Mouse (Mus musculus): ENCODE results near the gene Scg2.

Gene Scg2

GRCm38 (mm10) chr1:79439609-79440308, at the start of gene Scg2:
Gene Scg2 (minus strand): TSS chr1:79440120.
- peak; percentile 68 to 78 for DNase-seq (ENCODE audit: low spot score in 2 of 2)

- peak in 1 of 2 experiments; percentile 7 for DNase-seq (ENCODE audit: low spot score in 2 of 2)
These were observed 45.6 kb upstream of the Scg2 start for GRCm38 (mm10) chr1:79485546-79485945.

- no peak for DNase-seq (ENCODE audit: low spot score in 2 of 2)
These were observed 30.9 kb upstream of the Scg2 start for GRCm38 (mm10) chr1:79470856-79471255.

GRCm38 (mm10) chr1:79469871-79470270, 30.0 kb upstream of the Scg2 start:
- no peak for DNase-seq (ENCODE audit: low spot score in 2 of 2)

- DNase-seq (ENCODE audit: low spot score in 2 of 2), result no peak
These were observed 26.7 kb upstream of the Scg2 start for GRCm38 (mm10) chr1:79466585-79466984.

- DNase-seq (ENCODE audit: low spot score in 2 of 2), result no peak
These were observed 18.6 kb upstream of the Scg2 start for GRCm38 (mm10) chr1:79458558-79458957.

GRCm38 (mm10) chr1:79454164-79454563, 14.2 kb upstream of the Scg2 start:
- no peak for DNase-seq (ENCODE audit: low spot score in 2 of 2)

GRCm38 (mm10) chr1:79452339-79452738, 12.4 kb upstream of the Scg2 start:
- DNase-seq (ENCODE audit: low spot score in 2 of 2), result no peak

- peak in 1 of 2 experiments; percentile 13 for DNase-seq (ENCODE audit: low spot score in 2 of 2)
These were observed 10.6 kb upstream of the Scg2 start for GRCm38 (mm10) chr1:79450343-79451021.

GRCm38 (mm10) chr1:79449943-79450342, 10.0 kb upstream of the Scg2 start:
- no peak for DNase-seq (ENCODE audit: low spot score in 2 of 2)

GRCm38 (mm10) chr1:79445586-79445985, 5.7 kb upstream of the Scg2 start:
- DNase-seq (ENCODE audit: low spot score in 2 of 2), result no peak

GRCm38 (mm10) chr1:79437755-79438154, 2.2 kb downstream of the Scg2 start:
- no peak for DNase-seq (ENCODE audit: low spot score in 2 of 2)

GRCm38 (mm10) chr1:79436671-79437070, 3.2 kb downstream of the Scg2 start:
- no peak for DNase-seq (ENCODE audit: low spot score in 2 of 2)

- no peak for DNase-seq (ENCODE audit: low spot score in 2 of 2)
These were observed 10.9 kb downstream of the Scg2 start for GRCm38 (mm10) chr1:79429058-79429457.

- DNase-seq (ENCODE audit: low spot score in 2 of 2), result no peak
These were observed 24.4 kb downstream of the Scg2 start for GRCm38 (mm10) chr1:79415496-79415895.

- DNase-seq (ENCODE audit: low spot score in 2 of 2), result no peak
These were observed 33.5 kb downstream of the Scg2 start for GRCm38 (mm10) chr1:79406337-79406942.

- DNase-seq (ENCODE audit: low spot score in 2 of 2), result no peak
These were observed 38.6 kb downstream of the Scg2 start for GRCm38 (mm10) chr1:79401090-79402012.

GRCm38 (mm10) chr1:79400284-79400683, 39.6 kb downstream of the Scg2 start:
- no peak for DNase-seq (ENCODE audit: low spot score in 2 of 2)
